Mouse (Mus musculus) left cerebral cortex, postnatal 14 days (tissue): ENCODE measurements at regions not wholly inside any gene's neighbourhood (a gene's known extent, or its start where the extent isn't known, plus 50 kb on each side); places are given as distances from the start of the nearest gene placed in this dataset.

Source experiments
- DNase-seq, 2 experiments: peaks; one replicate each; pipeline ENCODE4 v3.0.0; 2021 to 2022; ENCODE audit warnings: low spot score in 2 of 2, mixed read lengths in 1 of 2
- intact Hi-C: fragments of 180-260 bp; cut with DNase I; formaldehyde crosslinking; loops from one replicate; pipeline ENCODE4 v1.15.1; 2025

GRCm38 (mm10) chr6:117542431-117542830, 298.5 kb upstream of the Zfp637 start:
- intact Hi-C loops: no loop called here
- no peak for DNase-seq

- DNase-seq: no peak
- intact Hi-C loops: no loop called here
Observed at GRCm38 (mm10) chr6:117544276-117545196, 296.4 kb upstream of the Zfp637 start.

GRCm38 (mm10) chr6:117550930-117551329, 290.1 kb upstream of the Zfp637 start:
- no peak for DNase-seq
- intact Hi-C loops: no loop called here

- intact Hi-C loops: no loop called here
- peak; percentile 36 to 54 for DNase-seq
Observed at GRCm38 (mm10) chr6:117552006-117552667, 288.8 kb upstream of the Zfp637 start.

GRCm38 (mm10) chr6:117563159-117563558, 277.8 kb upstream of the Zfp637 start:
- intact Hi-C loops: no loop called here
- peak in 1 of 2 experiments; percentile 49 for DNase-seq

- DNase-seq: peak; percentile 62 to 70
- intact Hi-C loops: no loop called here
Observed at GRCm38 (mm10) chr6:117563704-117564103, 277.3 kb upstream of the Zfp637 start.

GRCm38 (mm10) chr6:117566786-117567185, 274.2 kb upstream of the Zfp637 start:
- intact Hi-C loops: no loop called here

GRCm38 (mm10) chr6:117567691-117568090, 273.3 kb upstream of the Zfp637 start:
- intact Hi-C loops: no loop called here
- no peak for DNase-seq

More at GRCm38 (mm10) chr6:117566786-117567185, 274.2 kb upstream of the Zfp637 start:
- no peak for DNase-seq

- DNase-seq: no peak
- intact Hi-C loops: no loop called here
Observed at GRCm38 (mm10) chr6:117569576-117570326, 271.2 kb upstream of the Zfp637 start.

GRCm38 (mm10) chr6:117570346-117570745, 270.6 kb upstream of the Zfp637 start:
- no peak for DNase-seq
- intact Hi-C loops: no loop called here

- intact Hi-C loops: no loop called here
- DNase-seq: no peak
Observed at GRCm38 (mm10) chr6:117570791-117571190, 270.2 kb upstream of the Zfp637 start.

- no peak for DNase-seq
- intact Hi-C loops: no loop called here
Observed at GRCm38 (mm10) chr6:117572006-117572405, 269.0 kb upstream of the Zfp637 start.

- no peak for DNase-seq
- intact Hi-C loops: no loop called here
Observed at GRCm38 (mm10) chr6:117573371-117573770, 267.6 kb upstream of the Zfp637 start.

GRCm38 (mm10) chr6:117574146-117574545, 266.8 kb upstream of the Zfp637 start:
- no peak for DNase-seq
- intact Hi-C loops: no loop called here

- DNase-seq: no peak
- intact Hi-C loops: no loop called here
Observed at GRCm38 (mm10) chr6:117575057-117575456, 265.9 kb upstream of the Zfp637 start.

GRCm38 (mm10) chr6:117576021-117576420, 265.0 kb upstream of the Zfp637 start:
- intact Hi-C loops: no loop called here
- DNase-seq: no peak

GRCm38 (mm10) chr6:117577539-117578521, 263.1 kb upstream of the Zfp637 start:
- intact Hi-C loops: no loop called here
- peak in 1 of 2 experiments; percentile 46 for DNase-seq

GRCm38 (mm10) chr6:117580951-117581350, 260.0 kb upstream of the Zfp637 start:
- DNase-seq: no peak
- intact Hi-C loops: no loop called here

- DNase-seq: no peak
- intact Hi-C loops: no loop called here
Observed at GRCm38 (mm10) chr6:117583121-117583520, 257.9 kb upstream of the Zfp637 start.
